Mouse (Mus musculus) embryonic fibroblast, embryonic 13.5 days (primary cell): ENCODE results near the gene Zbtb17.

Source experiments
- CTCF ChIP-seq: IDR thresholded peaks from 2 replicates; pipeline ENCODE4 v1.5.1; 2011; ENCODE audit warnings: mild to moderate bottlenecking, control low read depth, low read length, moderate library complexity, borderline replicate concordance; ENCODE audit not compliant: insufficient read depth
- POLR2A ChIP-seq: IDR thresholded peaks from 2 replicates; pipeline ENCODE4 v1.6.1; 2011; ENCODE audit warnings: low read depth, mild to moderate bottlenecking, control low read depth, low read length, moderate library complexity

GRCm38 (mm10) chr4:141465512-141466288, 21.2 kb downstream of the Zbtb17 start:
- TF ChIP-seq CTCF: no peak
- TF ChIP-seq POLR2A: no peak
